Mouse (Mus musculus): ENCODE measurements at regions not wholly inside any gene's neighbourhood (a gene's known extent, or its start where the extent isn't known, plus 50 kb on each side); places are given as distances from the start of the nearest gene placed in this dataset.

DNA sequence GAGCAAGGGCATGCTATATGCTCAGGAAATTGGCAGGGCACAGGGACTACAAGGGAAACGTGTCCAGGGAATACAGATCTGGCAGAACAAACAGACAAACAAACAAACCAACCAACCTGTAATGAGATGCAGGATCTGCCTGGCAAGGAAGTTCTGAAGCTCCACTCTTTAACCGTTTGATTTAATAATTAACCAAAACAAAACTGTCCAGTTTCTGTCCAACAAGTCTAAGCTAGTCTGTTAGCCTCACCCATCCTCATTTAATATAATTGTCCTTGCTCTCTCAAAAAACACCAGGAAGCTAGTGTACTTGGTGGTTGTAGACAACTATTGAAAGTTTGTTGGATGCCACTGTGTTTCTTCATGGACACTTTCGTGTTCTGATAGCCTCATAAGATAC lies 2598.4 kb upstream of the Gm7489 start:
- TF ChIP-seq CTCF (IDR thresholded peaks at IDR 0.05; ENCODE audit: control insufficient read depth, insufficient read depth, low read length): no peak
- no peak for TF ChIP-seq POLR2A (IDR thresholded peaks at IDR 0.05; ENCODE audit: borderline replicate concordance, control insufficient read depth, low read depth, low read length)

Data from bone marrow, adult 2 months (tissue).